Mouse (Mus musculus): ENCODE measurements at regions not wholly inside any gene's neighbourhood (a gene's known extent, or its start where the extent isn't known, plus 50 kb on each side); places are given as distances from the start of the nearest gene placed in this dataset.
"Not testable (repeated sequence)": the region's sequence is repeated elsewhere in the genome, so short reads cannot be mapped to it uniquely, and the experiment has no call there.

GRCm38 (mm10) chr8:35120612-35121011 is 645.0 kb upstream of the Gm19410 start:
- intact Hi-C loops (cut with DNase I): no loop called here

GRCm38 (mm10) chr8:35121084-35121483 is 644.5 kb upstream of the Gm19410 start:
- DNase-seq: no peak
- intact Hi-C loops (cut with DNase I): no loop called here

More at GRCm38 (mm10) chr8:35120612-35121011, 645.0 kb upstream of the Gm19410 start:
- no peak for DNase-seq

GRCm38 (mm10) chr8:35123196-35123621 is 642.4 kb upstream of the Gm19410 start:
- peak; percentile 22 to 42 for DNase-seq
- intact Hi-C loops (cut with DNase I): no loop called here

GRCm38 (mm10) chr8:35125179-35125578 is 640.4 kb upstream of the Gm19410 start:
- intact Hi-C loops (cut with DNase I): no loop called here
- DNase-seq: no peak

- intact Hi-C loops (cut with DNase I): no loop called here
- DNase-seq: no peak
These were observed 633.3 kb upstream of the Gm19410 start for GRCm38 (mm10) chr8:35132281-35132680.

GRCm38 (mm10) chr8:35135630-35136029 is 630.0 kb upstream of the Gm19410 start:
- no peak for DNase-seq
- intact Hi-C loops (cut with DNase I): no loop called here

GRCm38 (mm10) chr8:35136643-35137042 is 628.9 kb upstream of the Gm19410 start:
- no peak for DNase-seq
- intact Hi-C loops (cut with DNase I): no loop called here

- no peak for DNase-seq
- intact Hi-C loops (cut with DNase I): loop anchor here (5.0 kb wide), 1 partner anchor 138 kb away; no protein-coding TSS in a partner anchor
These were observed 624.8 kb upstream of the Gm19410 start for GRCm38 (mm10) chr8:35140775-35141174.

- intact Hi-C loops (cut with DNase I): loop anchor here (5.0 kb wide), 1 partner anchor 141 kb away; no protein-coding TSS in a partner anchor
- peak; percentile 26 to 29 for DNase-seq
These were observed 622.5 kb upstream of the Gm19410 start for GRCm38 (mm10) chr8:35143018-35143656.

GRCm38 (mm10) chr8:35143684-35144083 is 621.9 kb upstream of the Gm19410 start:
- intact Hi-C loops (cut with DNase I): loop anchor here (5.0 kb wide), 1 partner anchor 141 kb away; no protein-coding TSS in a partner anchor
- DNase-seq: peak in 1 of 2 experiments; percentile 14

GRCm38 (mm10) chr8:35144401-35144800 is 621.2 kb upstream of the Gm19410 start:
- no peak for DNase-seq

GRCm38 (mm10) chr8:35147481-35147880 is 618.1 kb upstream of the Gm19410 start:
- intact Hi-C loops (cut with DNase I): no loop called here
- DNase-seq: no peak

More at GRCm38 (mm10) chr8:35144401-35144800, 621.2 kb upstream of the Gm19410 start:
- intact Hi-C loops (cut with DNase I): loop anchor here (5.0 kb wide), 1 partner anchor 142 kb away; no protein-coding TSS in a partner anchor

GRCm38 (mm10) chr8:35147967-35148366 is 617.6 kb upstream of the Gm19410 start:
- DNase-seq: no peak
- intact Hi-C loops (cut with DNase I): no loop called here

GRCm38 (mm10) chr8:35152585-35152984 is 613.0 kb upstream of the Gm19410 start:
- no peak for DNase-seq
- intact Hi-C loops (cut with DNase I): loop anchor here (10.0 kb wide), 1 partner anchor 968 kb away; no protein-coding TSS in a partner anchor

GRCm38 (mm10) chr8:35156272-35156671 is 609.3 kb upstream of the Gm19410 start:
- intact Hi-C loops (cut with DNase I): loop anchor here (5.0 to 10.0 kb wide), 2 partner anchors 159 to 971 kb away; no protein-coding TSS in a partner anchor
- DNase-seq: no peak

- intact Hi-C loops (cut with DNase I): loop anchor here (2.0 to 10.0 kb wide), 4 partner anchors 160 to 973 kb away; no protein-coding TSS in a partner anchor
- DNase-seq: no peak
These were observed 607.9 kb upstream of the Gm19410 start for GRCm38 (mm10) chr8:35157711-35158110.

GRCm38 (mm10) chr8:35159329-35159728 is 606.3 kb upstream of the Gm19410 start:
- intact Hi-C loops (cut with DNase I): loop anchor here (2.0 to 10.0 kb wide), 4 partner anchors 162 to 975 kb away; no protein-coding TSS in a partner anchor
- DNase-seq: peak; percentile 66 to 70

GRCm38 (mm10) chr8:35160230-35160629 is 605.4 kb upstream of the Gm19410 start:
- intact Hi-C loops (cut with DNase I): loop anchor here (2.0 kb wide), 1 partner anchor 267 kb away; no protein-coding TSS in a partner anchor
- no peak for DNase-seq

GRCm38 (mm10) chr8:35162166-35162565 is 603.4 kb upstream of the Gm19410 start:
- DNase-seq; intact Hi-C loops (cut with DNase I): not testable (repeated sequence)

- intact Hi-C loops (cut with DNase I): no loop called here
- no peak for DNase-seq
These were observed 599.0 kb upstream of the Gm19410 start for GRCm38 (mm10) chr8:35166611-35167010.

- DNase-seq: no peak
- intact Hi-C loops (cut with DNase I): no loop called here
These were observed 593.9 kb upstream of the Gm19410 start for GRCm38 (mm10) chr8:35171536-35172310.

Data from heart, postnatal 36 days (tissue).